Mouse (Mus musculus) E14TG2a.4 (cell line): ENCODE measurements around the gene Bod1l.

ENCODE experiments used
- H3K27me3 ChIP-seq: 2 replicates; pipeline ENCODE4 v1.6.1; 2014; ENCODE audit warnings: low read length, control low read depth; ENCODE audit not compliant: insufficient read depth
- H3K36me3 ChIP-seq: 2 replicates; pipeline ENCODE4 v1.6.1; 2014; ENCODE audit warnings: low read length, control low read depth; ENCODE audit not compliant: insufficient read depth
- H3K4me1 ChIP-seq: replicated peaks from 2 replicates; pipeline ENCODE4 v1.6.1; 2014; ENCODE audit warnings: low read depth, low read length, control low read depth
- H3K4me3 ChIP-seq: replicated peaks from 2 replicates; pipeline ENCODE4 v1.5.1; 2014; ENCODE audit warnings: mild to moderate bottlenecking, low read length
- H3K9me3 ChIP-seq: 2 replicates; pipeline ENCODE4 v1.6.1; 2014; ENCODE audit warnings: low read length, control low read depth
- CTCF ChIP-seq: conservative IDR thresholded peaks from 2 replicates; pipeline ENCODE4 v1.5.1; 2014; ENCODE audit warnings: low read length
- NANOG ChIP-seq: IDR thresholded peaks from 2 replicates; pipeline ENCODE4 v1.6.1; 2014; ENCODE audit warnings: borderline replicate concordance, low read length, mixed read lengths
- POU5F1 ChIP-seq: IDR thresholded peaks from 2 replicates; pipeline ENCODE4 v1.6.1; 2014; ENCODE audit warnings: low read length, borderline replicate concordance

The Bod1l gene

GRCm38 (mm10) chr5:41760071-41760470 is 84.0 kb downstream of the Bod1l start:
- Histone ChIP-seq H3K4me3 (no peak overlapping the region), H3K4me1 (peaks cover 43% of the 10 kb centered on the region), H3K36me3 (no peaks in the 10 kb centered on the region), H3K9me3 (no peaks in the 10 kb centered on the region), H3K27me3 (peaks cover 95% of the 10 kb centered on the region)
- TF ChIP-seq CTCF, result no peak
- TF ChIP-seq POU5F1, result no peak
- no peak for TF ChIP-seq NANOG

DNA sequence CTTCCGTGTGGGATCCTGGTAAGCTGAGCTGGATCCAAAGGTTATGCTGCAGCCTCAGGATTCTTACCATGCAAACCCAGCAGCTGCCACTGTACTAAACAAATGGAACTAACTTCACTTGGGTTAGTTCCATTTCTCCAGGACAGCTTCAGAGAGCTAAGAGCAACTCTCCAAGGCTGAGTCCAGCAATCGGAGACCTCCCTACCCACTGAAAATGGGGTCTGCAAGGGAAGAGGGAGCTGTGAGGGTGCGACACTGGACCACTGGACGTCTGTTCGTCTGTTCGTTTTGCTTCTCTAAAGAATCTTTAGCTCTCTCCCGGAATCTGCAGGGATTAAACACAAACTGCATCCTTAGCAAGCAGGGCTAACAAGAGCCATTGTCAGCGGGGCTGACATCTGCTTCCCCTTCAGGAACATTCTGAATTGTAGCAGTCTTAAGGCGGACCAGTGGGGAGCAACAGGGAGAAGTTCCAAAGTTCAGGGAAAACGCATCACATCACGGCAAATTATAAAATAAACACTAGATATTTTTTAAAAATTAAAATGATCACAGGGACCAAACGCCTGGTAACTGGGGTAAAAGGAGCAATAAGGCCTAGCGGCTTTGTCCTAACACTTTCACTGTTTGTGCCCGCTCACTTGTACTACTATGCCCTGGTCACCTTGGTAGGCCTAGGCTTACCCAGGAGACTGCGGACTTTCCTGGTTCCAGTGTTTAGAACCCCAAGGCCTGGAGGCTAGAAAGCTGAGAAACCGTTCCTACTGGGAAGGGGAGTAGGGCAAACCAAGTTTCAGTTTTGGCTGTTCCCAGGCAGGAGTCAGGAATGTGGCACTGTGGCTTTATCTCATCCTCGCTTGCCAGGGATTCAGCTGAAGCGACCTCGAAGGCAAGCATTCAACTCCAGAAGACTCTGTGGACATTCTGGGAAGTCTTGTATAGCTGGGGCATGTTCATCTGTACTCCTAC is 85.2 kb downstream of the Bod1l start:
- no peak for TF ChIP-seq NANOG
- no peak for TF ChIP-seq CTCF
- no peak for TF ChIP-seq POU5F1
- H3K9me3 ChIP-seq, result no peaks in the 10 kb centered on the region
- H3K4me3 ChIP-seq, result no peak overlapping the region
- H3K4me1 ChIP-seq, result peaks cover 47% of the 10 kb centered on the region
- H3K27me3 ChIP-seq, result peaks cover 95% of the 10 kb centered on the region
- no peaks in the 10 kb centered on the region for H3K36me3 ChIP-seq

- Histone ChIP-seq H3K9me3 (no peaks in the 10 kb centered on the region), H3K4me1 (peaks cover 38% of the 10 kb centered on the region), H3K27me3 (peaks cover 95% of the 10 kb centered on the region), H3K4me3 (no peak overlapping the region), H3K36me3 (no peaks in the 10 kb centered on the region)
- TF ChIP-seq NANOG, result no peak
- no peak for TF ChIP-seq POU5F1
Measured at GRCm38 (mm10) chr5:41757338-41757737, 86.8 kb downstream of the Bod1l start.

GRCm38 (mm10) chr5:41756396-41756795 is 87.7 kb downstream of the Bod1l start:
- Histone ChIP-seq H3K36me3 (no peaks in the 10 kb centered on the region), H3K9me3 (no peaks in the 10 kb centered on the region), H3K4me3 (no peak overlapping the region), H3K4me1 (peaks cover 30% of the 10 kb centered on the region), H3K27me3 (peaks cover 95% of the 10 kb centered on the region)
- TF ChIP-seq CTCF (no peak), POU5F1 (no peak), NANOG (no peak)

- no peak for TF ChIP-seq POU5F1
- no peak for TF ChIP-seq CTCF
- no peak for TF ChIP-seq NANOG
- Histone ChIP-seq H3K27me3 (peaks cover 97% of the 10 kb centered on the region), H3K36me3 (no peaks in the 10 kb centered on the region), H3K4me1 (peaks cover 29% of the 10 kb centered on the region), H3K4me3 (peak overlapping the region; percentile 63), H3K9me3 (no peaks in the 10 kb centered on the region)
Measured at GRCm38 (mm10) chr5:41755373-41755960, 88.6 kb downstream of the Bod1l start.

- Histone ChIP-seq H3K4me1 (peaks cover 23% of the 10 kb centered on the region), H3K4me3 (peak overlapping the region; percentile 32; the same call in 1 of the 2 replicates), H3K27me3 (peaks cover 97% of the 10 kb centered on the region), H3K36me3 (no peaks in the 10 kb centered on the region), H3K9me3 (no peaks in the 10 kb centered on the region)
- no peak for TF ChIP-seq NANOG
- TF ChIP-seq CTCF, result no peak
- no peak for TF ChIP-seq POU5F1
Measured at GRCm38 (mm10) chr5:41754836-41755235, 89.3 kb downstream of the Bod1l start.

DNA sequence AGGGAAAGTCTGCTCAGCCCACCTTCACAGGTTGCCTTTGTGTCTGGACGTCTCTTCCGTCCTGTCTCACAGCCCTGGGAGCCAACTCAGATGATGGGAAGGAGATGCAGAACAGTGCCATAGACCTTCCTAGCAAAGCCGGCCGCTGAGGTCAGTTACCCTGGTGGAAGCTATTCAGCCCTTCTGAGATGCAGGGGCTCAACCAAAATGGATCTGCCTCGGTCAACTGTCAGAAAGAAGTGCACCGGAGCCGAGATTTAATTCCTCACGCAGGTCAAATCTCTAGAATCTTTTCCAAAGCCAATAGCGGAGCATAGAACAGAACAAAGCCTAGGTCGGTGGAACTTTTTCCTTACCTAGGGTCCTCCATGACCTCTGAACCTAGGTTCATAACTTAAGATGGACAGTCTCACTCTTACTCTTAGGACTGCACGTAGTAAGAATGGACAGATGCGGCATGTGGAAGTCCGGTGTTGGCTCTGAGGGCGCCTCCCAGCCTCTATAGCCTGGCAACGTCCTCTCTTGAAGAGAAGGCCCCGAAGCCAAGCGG is 89.8 kb downstream of the Bod1l start:
- H3K9me3 ChIP-seq, result no peaks in the 10 kb centered on the region
- H3K36me3 ChIP-seq, result no peaks in the 10 kb centered on the region
- TF ChIP-seq CTCF, result no peak
- no peak for TF ChIP-seq NANOG
- peaks cover 97% of the 10 kb centered on the region for H3K27me3 ChIP-seq
- H3K4me3 ChIP-seq, result peak overlapping the region; percentile 32; the same call in 1 of the 2 replicates
- peaks cover 23% of the 10 kb centered on the region for H3K4me1 ChIP-seq

DNA sequence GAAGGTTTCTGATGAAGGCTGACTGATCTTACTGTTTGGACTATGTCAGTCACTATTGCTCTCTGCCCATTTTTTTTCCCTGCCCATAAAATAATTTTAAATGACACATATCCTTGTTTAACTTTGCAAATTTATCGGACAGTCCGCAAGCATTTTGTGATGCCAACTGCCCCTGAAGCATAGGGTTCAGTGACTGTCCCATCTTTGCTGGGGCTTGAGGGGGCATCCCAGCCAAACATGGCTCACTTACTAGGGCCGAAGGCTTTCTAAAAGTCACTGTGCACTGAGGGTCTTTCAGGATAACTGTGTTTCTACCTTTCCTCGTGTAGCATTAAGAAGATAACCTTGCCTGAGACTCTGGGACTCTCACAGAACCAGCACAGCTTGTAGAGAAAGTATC is 91.4 kb downstream of the Bod1l start:
- H3K4me3 ChIP-seq, result no peak overlapping the region
- peaks cover 95% of the 10 kb centered on the region for H3K27me3 ChIP-seq
- H3K9me3 ChIP-seq, result no peaks in the 10 kb centered on the region
- no peaks in the 10 kb centered on the region for H3K36me3 ChIP-seq
- H3K4me1 ChIP-seq, result peaks cover 33% of the 10 kb centered on the region
- no peak for TF ChIP-seq NANOG
- TF ChIP-seq POU5F1, result no peak
- TF ChIP-seq CTCF, result no peak
